Mouse (Mus musculus) T-cell, adult 2 months (primary cell): ENCODE data around the gene Smpd4.

ENCODE experiments used
- DNase-seq: peaks from one replicate; pipeline ENCODE4 v3.0.0; 2022; ENCODE audit warnings: low spot score

Smpd4 gene

DNA sequence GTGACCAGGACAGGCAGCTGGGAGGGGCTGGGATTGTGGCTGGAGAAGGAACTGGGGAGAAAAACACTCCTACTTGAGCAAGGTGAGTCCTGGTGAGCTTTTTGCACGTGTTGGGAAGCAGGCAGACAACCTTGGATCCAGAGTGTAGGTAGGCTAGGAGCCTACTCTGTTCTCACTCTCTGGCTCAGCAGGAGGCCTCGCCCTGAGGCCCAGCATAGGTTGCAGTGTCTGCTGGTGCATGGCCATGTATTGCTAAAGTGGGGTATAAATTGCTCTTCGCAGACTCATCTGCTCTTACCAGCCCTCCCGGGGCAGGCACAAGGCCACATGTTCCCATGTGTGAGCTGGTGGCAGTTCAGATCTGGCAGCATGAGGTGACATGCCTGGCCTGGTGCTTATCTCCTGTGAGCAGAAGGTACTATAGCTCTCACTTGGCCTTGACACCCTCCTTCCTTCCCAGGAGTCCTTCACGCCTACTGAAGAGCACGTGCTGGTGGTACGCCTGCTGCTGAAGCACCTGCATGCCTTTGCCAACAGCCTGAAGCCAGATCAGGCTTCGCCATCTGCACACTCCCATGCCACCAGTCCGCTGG lies 19.0 kb downstream of the Smpd4 start:
- no peak for DNase-seq

DNA sequence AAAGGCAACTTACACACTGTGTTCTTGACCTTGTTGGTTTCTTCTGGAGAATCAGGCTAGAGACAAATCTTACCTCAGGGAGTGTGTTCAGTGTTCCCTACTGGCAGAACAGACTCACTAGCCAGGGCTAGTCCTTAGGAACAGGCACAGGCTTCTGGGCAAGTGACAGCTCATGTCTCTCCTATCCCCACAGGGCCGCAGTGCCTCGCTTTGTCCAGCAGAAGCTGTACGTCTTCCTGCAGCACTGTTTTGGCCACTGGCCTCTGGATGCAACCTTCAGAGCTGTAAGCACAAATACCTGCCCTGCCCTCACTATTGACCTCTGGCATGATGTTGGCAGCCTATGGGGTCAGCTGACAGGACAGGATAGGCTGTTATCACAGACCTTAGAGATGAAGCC lies 19.9 kb downstream of the Smpd4 start:
- no peak for DNase-seq

DNA sequence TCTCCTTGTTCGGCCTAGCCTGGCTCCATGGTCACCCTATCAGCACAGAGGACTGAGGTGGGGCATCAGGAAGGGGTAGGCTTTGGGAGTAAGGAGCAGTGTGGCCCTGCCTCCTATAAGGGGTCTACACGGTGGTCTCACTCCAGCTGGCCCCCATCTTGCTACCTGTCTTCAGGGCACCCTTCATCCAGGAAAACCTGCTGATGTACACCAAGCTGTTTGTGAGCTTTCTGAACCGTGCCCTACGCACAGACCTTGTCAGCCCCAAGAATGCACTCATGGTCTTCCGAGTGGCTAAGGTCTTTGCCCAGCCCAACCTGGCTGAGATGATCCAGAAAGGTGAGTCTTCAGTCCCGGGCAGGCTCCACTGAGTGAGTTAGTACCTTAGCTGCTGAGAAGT lies 20.8 kb downstream of the Smpd4 start:
- no peak for DNase-seq

DNA sequence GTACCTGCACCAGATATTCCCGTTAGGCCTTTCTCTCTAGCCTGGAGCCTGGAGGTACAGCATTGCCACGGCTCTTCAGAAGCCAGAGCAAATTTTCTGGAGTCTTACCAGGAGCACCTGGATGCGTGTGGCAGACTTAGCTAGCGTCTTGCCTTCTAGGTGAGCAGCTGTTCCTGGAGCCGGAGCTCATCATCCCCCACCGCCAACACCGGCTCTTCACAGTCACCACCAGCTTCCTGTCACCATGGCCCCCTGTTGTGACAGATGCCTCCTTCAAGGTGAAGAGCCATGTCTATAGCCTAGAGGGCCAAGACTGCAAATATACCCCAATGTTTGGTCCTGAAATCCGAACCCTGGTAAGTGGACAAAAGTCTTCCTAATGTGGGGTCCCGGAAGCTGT lies 21.6 kb downstream of the Smpd4 start:
- no peak for DNase-seq

DNA sequence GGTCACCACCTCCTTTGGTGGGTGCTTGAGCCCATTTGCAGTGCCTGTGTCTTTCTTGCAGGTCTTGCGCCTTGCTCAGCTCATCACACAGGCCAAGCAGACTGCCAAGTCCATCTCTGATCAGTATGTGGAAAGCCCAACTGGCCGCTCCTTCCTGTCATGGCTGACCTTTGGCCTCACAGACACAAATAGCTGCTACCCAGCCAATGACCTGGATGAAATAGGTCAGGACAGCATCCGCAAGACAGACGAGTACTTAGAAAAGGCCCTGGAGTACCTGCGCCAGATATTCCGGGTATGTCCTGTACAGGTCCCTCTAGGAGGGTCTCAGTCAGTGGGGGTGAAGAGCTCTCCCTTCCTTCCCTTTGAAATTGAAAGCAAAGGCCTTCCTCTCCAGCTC lies 22.1 kb downstream of the Smpd4 start:
- no peak for DNase-seq

DNA sequence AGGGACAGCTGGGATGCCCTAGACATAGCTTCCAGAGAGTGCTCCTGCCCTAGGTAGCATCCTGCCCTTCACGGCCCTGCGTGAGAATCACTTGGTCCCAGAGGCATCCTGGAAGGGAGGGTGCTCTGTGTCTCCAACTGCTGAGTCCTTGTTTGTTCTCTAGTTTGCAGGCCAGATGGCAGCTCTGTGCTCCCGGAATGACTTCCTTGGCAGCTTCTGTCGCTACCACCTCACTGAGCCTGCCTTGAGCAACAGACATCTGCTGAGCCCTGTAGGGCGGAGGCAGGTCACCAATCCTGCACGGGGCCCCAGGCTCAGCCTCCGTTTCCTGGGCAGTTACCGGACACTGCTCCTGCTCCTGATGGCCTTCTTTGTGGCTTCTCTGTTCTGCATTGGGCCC lies 23.2 kb downstream of the Smpd4 start:
- no peak for DNase-seq

DNA sequence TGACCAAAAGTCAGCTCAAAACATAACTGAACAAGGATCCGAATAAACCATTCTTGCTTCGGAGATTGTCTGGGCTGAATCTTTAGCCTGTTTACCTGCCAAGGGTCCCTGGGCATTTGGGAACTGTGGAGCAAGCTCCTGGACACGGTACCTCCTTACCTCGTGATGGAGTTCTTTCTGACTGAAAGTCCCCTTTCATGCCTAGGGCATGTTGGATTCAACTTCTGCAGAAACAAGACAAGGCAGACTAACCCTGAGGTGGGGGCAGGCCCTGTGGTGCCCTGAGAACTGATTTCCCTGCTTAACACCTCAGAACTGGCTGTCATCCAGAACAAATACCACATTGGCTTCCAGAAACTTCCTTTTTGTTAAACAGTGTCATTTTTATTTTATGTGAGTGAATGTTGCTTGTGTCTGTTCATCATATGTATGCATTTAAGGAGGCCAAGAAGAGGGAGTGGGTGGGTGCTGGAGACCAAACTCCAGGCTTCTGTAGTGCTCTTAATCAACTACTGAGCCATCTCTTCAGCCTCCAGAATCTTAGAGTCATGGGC lies 24.4 kb downstream of the Smpd4 start:
- DNase-seq: no peak

DNA sequence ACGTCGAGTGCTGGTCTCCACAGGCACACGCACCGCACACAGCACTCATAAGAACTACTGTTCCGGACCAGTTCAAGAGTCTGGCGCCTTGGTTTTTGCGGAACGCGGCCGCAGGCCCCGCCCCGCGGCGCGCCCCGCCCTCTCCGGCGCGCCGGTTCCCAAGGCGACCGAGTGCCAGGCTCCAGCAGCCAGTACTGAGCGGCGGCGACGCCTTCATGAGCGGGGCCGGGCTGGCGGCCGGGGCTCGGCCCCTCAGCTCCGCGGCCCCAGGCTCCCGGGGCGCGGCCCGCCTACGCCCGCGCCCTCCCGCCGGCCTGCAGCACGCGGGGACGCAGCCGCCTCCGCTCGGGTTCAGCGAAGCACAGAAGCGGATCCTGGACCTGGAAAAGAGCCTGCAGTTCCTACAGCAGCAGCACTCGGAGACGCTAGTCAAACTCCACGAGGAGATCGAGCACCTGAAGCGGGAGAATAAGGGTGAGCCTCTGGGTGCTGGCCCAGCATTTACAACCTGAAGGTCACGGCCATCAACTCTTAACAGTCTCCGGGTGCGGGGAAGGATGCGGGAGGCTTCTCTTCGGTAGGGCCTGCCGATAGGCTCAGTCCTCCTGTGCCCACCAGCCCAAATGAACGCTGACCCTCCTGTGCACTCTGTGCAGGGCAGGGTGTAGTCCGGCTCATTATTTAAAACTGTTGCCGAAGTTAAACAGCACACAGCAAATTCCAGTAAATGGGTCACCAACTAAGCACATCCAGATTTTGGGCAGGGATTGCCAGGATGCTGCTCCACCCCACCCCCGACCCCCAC lies 27.4 kb downstream of the Smpd4 start, which contains the start of gene Ccdc74a:
Gene Ccdc74a (plus strand): TSS at position 161 of the 805 bp plus-strand sequence.
- DNase-seq: peak; percentile 77

DNA sequence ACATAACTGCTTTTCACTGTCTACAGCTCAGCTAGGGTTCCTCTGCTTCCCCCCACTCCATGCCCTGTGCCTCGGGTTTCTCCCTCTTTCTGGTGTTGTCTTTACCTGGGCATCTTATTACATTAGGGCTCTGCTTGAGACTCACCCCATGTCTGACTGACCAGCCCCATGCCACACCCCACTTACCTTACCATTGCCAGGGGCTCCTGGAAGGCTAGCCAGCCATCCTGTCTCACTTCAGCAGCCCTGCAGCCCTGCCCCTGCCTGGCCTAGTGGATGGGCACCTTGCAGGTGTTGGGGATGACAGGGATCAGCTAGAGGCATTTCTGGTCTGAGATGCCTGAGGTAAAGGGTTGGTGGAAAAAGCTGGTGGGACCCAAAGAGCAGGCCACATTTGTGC lies 28.0 kb downstream of the Smpd4 start:
- no peak for DNase-seq

DNA sequence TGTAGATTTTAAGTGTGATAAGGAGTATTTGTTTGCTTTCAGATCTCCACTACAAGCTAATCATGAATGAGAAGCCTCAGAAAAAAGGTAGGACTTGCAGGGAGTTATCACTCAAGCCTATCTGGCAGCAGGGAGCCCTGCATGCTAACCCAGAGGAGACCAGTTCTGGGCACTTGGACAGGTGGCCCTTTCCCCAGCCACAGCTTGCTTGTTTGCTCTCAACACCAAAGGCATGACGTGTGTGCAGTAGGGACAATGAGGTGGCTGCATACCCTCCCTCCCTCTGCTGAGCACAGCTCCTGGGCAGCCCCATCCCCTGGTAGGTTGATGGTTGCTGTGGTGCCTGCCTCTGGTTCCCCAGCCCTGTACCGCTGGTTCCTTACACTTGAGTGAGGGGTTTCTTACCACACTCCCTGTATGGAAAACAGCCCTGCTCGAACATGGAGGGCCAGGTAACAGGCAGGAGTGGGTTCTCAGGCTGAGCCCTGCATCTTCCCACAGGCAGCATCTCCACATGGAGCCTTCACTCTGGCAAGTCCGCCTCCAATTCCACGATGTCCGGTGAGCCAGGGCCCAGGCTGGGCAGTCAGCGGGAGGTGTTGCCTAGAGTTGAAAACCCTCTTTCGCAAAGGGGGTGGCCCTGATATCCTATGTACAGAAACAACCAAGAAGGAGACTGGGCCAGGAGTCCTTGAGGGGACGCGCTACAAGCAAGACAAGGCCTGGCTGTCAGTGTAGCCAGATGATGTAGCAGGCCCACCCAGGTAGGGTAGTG lies 28.6 kb downstream of the Smpd4 start:
- no peak for DNase-seq

DNA sequence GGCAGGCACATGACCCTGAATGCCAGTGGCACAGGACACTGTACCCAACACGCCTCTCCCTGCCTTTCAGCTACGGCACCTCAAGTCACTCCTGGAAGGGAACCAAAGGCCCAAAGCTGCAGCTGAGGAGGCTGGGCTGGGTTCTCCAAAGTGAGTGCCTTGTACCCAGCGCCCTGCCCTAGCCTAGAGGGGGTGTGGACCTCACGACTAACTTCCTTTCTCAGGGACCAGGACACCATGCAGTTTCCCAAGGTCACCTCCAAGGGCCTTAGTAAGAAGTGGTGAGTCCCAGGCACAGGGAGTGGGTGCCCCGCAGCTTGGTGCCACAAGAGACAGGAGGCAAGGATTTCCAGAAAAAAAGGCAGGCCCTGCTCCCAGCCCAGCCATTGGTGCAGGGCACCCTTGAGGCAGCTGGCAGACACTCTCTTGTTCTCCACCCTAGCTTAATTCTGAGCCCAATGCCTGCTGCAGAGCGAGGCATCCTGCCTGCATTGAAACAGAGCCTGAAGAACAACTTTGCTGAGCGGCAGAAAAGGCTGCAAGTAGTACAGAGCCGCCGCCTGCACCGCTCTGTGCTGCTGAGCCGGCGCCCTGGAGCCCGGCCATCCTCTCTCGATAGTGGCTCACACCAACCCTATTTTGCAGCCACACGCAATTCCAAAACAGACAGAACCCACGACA lies 30.9 kb downstream of the Smpd4 start:
- no peak for DNase-seq

DNA sequence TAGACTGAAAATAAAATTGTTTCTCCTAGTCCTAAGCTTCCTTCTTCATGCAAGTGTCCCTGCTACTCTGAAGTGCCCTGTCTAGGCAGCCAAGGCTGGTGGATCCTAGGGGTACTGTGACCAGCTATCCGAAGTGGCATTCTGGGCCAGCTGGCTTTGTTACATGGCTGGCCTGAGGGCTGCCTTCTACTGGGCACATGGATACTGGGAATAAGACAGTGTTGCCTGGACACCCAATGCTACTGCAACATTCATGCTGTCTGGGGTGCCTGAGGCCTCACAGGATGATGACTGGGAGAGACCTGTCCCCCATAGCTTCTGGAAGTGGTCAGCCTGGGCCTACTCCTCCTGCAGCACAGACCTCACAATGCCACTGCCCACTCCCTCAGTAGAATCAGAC lies 31.6 kb downstream of the Smpd4 start:
- DNase-seq: no peak

DNA sequence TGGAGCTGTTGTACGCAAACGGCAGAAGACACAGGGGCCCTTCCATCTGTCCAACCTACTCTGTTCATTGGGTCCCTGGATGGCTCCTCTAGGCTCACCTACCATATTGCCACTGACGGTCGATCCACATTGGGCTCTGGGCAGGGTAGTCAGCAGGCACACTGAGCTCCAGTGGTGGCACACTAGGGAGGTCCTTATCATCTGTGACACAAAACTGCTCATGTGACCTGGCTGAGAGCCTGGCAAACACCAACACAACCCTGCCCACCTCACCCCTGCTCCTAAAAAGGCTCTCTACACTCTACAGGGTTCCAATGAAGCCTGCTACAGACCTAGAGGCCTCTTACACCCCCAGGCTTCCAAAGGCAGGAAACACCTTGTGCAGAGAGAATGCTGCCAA lies 33.5 kb downstream of the Smpd4 start:
- DNase-seq: no peak

DNA sequence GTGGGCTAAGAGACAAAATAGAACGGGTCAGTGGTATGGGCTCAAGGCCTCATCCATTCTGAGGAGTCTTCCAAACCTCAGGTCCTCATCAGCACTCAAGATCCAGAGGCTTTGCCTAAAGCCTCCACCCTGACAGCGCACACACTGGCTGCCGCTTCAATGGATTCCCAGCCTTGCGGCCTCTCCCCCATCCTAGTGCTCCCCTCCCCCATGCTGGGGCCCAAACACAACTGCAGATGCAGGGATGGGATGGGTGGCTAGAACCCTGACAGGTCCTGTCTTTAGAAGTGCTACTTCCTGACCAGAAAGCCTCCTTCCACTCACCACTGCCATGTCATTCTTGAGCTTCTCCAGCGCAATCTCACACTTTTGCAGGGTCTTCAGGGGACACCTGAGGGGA lies 34.4 kb downstream of the Smpd4 start:
- no peak for DNase-seq

DNA sequence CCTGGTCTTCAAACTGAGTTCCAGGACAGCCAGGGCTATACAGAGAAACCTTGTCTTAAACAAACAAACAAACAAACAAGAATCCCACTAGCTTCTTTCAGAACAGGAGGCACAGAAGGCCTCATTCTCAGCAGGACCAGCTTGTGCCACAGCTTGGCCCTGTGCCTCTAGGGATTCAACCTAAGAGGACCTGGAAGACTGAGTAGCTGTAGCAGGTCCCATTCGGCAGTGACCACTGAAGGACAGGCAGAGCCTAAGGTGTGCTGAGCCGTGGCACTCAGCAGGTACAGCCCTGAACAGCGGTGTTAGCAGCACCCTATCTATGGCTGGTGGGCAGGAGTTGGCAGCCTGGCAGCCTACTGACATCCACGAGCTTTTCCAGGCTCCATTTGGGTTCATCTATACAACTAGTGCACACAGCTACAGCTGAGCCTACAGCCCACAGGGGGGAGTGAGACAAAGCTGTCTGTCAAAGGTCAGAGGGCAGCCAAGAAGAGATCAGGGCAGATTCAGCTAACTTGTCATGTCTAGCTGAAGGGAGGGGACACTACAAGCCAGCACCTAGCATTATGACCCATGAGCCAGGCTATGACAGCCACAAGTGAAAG lies 35.1 kb downstream of the Smpd4 start:
- no peak for DNase-seq

DNA sequence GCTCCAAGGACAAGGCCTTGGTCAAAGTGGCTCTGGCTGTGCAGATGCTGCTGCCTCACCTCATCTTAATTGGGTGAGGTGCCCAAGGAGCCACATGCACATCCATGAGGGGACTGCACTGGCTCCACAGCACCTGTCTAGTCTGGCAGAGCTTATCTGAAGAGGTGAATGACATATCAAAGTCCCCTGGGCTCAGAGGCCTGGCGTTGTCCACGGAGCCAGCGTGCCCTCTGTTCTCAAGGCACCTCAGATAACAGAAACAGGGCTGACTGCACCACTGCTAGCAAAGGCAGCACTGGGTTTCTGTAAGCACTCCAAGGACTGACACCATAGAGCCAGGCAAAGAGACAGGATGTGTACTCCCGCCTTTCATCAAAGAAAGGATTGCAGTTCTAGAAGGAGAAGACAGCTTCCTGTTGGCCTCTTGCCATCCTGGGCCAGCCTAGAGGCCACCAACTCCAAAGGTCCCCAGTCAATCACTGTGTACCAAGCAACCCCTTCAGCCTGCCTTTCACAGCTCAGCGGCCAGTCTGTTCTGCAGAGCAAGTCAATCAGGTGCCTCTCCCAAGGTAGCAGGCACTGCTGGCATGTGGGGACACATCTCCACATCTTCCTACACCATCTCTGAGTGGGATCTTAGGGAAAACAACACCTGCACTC lies 37.2 kb downstream of the Smpd4 start:
- no peak for DNase-seq

DNA sequence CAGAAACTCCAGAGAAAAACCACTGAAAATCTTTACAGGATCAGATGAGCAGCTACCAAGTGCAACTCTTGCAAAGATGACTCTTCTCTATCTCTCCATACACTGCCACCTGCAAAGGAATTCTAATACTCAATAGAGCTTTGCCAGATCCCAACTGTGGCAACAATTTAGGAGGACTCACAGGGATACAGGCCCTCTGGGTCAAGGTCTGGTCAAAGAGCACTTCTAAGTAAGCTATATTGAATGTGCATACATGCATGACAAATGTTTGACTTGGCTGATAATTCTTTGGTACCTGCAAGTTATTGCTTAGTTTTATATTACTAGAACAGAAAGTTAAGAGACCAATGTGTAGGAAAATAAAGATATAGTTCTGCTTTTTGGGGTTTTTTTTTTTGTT lies 46.4 kb downstream of the Smpd4 start:
- DNase-seq: no peak

DNA sequence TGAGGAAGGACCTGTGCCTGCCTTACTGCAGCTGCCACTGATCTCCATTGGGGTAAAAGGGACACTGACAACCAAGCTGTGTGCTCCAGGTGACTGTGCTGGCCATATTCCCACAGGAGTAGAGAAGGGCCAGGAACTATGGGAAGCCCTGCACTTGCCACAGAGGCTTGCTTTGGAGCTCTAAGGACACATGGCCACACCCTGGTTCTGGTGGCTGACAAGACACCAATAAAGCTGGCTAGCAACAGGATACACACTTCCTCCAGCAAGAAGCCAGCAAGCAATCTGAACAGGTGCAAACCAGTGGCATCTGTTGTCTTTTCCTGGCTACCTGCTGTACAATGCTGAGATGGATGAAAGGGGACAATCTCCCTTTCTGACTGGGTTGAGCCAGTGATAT lies 50.7 kb downstream of the Smpd4 start:
- DNase-seq: no peak
